Mouse (Mus musculus): Measurements from ENCODE around the gene Baiap2l1.

The Baiap2l1 gene

DNA sequence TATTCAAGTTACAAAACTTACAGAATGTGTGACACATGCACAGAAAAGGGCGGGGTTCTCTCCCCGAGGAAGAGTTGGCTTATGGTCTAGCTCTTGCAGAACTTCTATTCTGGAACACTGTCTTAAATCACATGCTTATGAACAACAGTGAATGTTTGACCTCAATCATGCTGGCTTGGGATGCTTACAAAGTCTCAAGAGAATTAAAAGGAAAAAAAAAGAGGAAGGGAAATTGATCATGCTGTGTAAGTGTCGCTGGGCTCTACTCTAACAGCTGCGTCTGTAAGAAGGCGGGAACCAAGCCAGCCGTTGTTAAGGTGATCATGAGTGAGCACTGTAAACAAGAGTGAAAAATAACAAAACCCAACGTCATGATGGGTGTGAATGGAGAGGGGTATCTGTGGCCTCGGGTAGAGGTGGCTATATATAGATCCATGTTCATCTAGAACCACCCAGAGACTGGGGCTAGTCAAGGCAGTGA is 74.3 kb downstream of the Baiap2l1 start:
- DNase-seq = no peak

DNA sequence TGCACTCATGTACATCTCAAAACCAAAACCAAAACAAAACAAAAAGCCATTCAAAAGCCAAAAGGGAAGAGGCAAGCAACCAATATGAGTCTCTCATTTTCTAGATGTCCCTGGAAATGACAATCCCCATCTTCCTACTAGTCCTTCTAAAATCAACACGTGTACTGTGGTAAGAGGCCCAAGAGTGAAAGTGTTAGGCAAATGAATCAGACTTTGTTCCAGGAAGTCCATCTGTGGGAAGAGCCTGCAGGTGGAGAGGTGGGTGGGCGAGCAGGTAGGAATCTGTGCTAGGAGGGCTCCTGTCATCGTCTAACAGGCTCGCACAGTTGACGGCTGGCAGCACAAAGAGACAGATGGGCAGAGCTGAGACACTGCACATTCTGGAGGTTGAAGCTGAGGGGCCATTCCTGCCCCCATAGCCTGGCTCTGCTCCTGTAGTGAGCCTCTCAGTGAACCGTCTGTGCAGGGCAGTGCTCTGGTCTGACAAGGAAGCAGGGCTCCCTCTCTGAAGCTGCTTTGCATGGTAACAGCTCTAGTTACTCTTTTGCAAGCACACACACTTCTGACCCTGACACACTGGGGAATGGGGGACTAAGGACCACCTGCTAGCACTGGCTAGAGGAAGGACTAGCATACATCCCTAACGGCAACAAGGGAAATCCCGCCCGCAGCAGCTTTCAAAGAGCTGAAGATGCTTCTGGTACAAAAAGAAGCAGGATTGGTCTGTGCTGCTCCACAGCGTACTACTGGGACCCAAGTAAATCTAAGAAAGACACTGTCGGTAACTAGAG is 75.2 kb downstream of the Baiap2l1 start:
- no peak for DNase-seq

DNA sequence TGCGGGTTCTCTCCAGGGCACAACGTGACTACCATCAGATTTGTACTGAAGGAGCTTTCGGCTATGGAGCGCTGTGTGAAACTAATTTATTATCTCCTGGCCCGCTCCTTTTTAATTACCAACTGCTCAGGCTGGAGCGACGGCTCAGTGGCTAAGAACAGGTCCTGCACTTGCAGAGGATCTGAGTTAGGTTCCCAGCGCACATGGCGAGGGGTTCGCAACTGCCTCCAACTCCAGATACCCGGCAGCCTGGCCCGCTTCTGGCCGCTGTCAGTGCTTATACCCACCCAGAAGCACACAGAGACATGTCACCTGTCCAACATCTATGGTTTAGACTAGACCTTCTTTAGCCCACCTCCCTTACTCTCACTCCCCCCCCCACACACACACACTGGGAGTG is 78.0 kb downstream of the Baiap2l1 start:
- no peak for DNase-seq

DNA sequence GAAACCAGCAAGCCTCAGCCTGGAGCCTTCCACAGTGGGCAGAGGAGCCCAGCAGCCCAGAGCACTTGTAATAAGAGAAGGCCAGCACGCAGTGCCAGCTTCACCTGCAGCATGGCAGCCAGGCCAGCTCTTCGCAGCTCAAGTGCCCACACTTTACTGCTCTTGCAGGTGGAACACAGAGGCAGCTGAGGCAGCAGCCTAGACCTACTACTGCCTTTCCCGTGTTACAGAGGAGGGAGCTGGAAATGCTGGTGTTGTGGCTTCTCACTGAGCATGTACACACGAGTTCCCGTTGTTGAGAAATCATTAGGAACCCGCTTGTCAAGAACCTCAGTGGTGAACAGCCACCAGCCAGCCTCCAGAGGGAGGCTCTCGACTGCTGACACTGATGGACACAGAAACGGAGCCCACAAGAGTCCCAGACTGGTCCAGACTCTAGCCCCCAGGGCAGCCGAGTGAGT is 78.8 kb downstream of the Baiap2l1 start:
- DNase-seq = no peak

DNA sequence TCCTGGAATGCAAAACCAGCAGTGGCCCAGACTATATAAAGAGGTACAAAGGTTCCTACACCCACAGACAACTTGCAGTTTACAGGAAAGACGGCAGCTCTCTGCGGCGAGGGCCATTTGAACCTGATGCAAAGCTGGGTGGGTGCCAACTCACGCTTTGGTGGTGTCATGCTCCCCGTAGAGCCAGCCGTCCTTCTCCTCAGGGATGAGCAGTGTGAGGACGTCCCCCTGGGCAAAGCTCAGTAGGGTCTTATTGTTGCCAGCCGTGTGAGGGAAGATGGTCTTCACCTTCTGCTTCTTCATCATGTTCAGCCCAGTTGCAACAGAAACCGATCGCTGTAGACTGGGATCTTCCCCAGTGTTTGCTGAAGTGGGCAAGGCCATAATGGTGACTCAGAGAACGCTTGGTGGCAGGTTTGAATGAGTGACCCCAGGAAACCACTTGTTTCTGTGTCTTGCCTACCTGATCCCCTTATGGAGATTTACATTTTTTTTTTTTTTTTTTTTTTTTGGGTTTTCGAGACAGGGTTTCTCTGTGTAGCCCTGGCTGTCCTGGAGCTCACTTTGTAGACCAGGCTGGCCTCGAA is 79.4 kb downstream of the Baiap2l1 start:
- no peak for DNase-seq

DNA sequence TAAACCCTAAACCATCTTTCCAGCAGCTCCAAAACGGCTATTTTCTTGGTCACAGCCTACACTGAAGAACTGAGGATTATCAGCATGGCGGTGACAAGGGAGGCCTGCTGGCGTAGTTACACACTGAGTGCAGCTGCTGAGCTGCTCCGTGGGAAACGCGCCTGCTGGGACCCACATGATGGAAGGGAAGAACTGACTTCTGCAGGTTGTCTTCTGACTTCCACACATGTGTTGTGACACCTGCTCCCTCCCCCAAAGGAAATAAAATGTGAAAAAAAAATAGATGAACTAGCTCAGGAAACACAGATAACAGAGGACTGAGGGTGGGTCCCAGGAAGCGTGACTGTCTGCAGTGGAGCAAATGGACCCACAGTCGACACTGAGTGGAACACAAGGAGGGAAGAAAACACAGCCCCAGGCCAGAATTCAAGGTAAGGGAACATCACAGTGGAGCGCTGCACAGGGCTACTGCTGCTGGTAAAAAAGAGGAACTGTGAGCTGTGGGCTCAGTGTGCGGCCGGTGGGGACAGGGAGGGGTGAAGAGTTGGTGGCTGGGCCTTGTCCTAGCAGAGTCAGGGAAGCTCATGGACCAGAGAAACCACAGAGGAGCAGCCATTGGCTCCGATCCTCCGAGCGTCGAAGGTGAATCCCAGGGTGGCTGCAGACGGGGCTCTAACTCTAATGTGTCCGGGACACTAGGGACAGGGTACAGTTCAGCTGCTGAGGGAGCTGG is 80.8 kb downstream of the Baiap2l1 start:
- no peak for DNase-seq

DNA sequence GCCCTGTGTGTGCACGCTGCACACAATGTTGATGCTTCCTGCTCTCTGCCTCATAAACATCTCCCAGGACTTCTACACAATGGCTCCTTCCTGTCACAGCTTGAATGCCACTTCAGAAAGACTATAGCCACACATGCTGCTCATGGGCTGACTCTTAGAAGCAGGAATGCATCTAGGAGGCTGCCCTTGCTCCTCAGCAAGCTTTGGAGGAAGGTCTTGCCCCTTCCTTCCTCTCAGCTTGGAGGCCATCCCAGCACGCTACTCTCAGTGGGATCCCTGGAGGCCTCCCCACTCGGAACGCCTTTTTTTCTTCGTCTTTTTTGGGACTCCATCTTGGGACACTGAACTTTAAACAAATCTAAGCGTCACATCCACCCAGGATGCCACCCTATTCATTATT is 83.0 kb downstream of the Baiap2l1 start:
- DNase-seq = no peak

DNA sequence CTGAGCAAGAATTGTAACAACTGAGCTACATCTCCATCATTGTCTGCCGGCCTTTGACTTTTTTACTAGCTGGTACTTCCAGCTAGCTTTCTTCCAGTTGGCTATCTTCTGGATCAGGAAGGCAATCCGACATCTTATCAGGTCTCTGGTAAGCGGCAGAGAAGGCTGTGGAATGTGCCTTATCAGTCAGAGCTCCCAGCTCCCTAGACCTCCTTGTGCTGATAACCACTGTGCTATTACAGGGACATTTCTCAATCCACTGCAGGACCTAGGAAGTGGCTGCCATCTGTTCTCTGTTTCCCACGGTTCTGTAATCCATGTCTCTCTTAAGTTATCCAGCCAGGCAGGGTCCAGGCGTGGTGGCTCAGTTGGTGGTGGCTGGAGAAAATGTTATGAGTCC is 86.1 kb downstream of the Baiap2l1 start:
- no peak for DNase-seq

DNA sequence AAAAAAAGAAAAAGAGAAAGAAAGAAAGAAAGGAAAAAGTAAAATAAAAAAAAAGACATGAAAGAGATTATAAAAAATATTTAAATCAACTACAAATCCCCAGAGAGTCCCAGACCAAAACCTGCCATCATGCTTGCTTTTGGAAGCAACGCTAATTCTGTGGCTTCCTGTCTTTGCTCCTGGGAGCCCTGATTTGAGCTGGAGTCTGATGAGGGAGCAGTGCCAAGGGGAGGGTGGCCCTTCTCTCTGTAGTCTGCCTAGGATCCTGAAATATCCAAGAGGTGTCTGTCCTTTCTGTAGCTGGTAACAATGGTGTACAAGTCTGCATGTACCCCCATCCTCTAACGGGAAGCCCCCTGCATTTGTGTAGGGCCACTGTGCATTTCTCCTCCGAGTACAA is 86.8 kb downstream of the Baiap2l1 start:
- DNase-seq = no peak

DNA sequence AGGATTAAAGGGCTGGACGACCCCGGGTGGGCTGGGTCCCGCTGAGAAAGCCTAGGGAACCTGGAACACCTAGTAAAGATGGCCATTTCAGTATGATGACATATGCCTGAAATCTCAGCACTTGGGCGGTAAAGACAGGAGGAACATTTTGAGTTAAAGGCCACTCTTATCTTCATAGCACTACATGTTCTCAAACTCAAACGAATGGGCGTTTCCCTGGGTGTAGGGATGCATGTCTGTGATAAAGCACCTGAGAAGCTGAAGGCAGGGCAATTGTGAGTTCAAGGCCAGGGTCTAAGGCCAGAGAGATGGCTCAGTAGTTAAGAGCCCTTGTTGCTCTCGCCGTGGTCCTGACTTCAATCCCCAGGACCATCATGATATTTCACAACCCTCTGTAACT is 87.5 kb downstream of the Baiap2l1 start:
- DNase-seq = no peak

DNA sequence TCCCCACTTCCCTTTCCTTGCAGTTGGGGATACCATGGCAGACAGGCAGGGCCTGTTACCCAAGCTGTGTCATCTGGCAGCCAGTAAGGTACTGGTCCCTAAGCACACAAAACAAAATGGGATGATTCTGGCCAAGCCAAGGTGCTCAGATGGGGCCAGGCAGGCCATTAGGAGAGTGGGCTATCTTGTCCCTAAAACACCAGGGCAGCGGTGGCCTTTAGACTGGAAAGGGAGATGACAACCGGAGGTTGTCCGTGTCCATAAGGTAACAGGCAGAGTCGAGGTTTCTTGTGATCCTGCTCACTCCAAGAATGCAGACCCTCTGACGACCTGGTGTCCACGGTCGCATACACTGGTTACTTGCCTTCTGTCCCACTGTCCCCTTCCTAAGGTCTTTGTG is 88.0 kb downstream of the Baiap2l1 start:
- DNase-seq = no peak

DNA sequence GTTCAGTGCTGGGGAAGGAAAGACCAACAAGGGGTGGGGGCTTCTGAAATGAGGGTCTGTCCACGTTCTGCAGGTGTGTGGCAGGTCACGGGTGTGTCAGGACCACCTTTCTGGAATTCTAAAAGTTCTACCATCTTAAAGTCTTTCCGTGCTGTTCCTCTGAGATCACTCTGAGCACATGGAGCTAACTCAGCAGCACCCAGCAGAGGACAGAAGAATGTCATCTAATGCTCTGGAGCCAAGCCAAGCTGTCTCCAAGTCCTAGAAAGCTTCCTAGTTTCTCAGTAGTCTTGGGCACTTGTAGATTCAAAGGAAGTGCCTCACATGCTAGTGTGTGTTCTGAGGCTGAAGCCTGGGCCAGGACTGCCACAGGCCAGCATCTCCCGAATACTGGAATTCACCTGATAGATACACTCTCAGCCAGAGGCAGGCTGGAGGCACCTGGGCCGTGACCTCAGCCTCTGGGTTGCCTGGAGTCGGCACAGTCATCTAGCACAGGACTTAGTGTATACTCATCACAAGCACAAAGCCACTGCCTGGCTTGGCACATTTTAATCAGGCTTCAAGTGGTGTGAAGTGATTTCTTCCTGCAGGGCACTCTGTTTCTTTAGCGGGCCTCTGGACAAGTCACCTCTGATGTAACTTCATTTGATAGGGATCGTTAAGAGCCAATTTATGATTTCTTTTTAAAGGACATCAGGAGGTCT is 90.2 kb downstream of the Baiap2l1 start:
- no peak for DNase-seq

DNA sequence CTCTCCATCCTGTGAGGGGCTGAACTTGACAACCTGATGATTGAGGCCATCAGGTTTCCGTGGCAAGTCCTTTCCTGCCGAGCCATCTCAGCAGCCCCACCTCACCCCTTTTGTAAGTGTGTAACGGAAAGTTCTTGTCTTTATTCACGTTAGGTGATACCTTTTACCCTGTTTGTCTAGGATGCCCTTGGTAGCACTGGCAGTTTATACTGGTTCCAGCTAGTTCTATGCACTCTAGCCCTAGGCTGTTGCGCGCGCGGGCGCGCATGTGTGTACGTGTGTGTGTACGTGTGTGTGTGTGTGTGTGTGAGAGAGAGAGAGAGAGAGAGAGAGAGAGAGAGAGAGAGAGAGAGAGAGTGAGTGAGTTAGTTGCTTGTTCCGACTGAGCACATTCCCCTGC is 94.4 kb downstream of the Baiap2l1 start:
- DNase-seq = no peak

DNA sequence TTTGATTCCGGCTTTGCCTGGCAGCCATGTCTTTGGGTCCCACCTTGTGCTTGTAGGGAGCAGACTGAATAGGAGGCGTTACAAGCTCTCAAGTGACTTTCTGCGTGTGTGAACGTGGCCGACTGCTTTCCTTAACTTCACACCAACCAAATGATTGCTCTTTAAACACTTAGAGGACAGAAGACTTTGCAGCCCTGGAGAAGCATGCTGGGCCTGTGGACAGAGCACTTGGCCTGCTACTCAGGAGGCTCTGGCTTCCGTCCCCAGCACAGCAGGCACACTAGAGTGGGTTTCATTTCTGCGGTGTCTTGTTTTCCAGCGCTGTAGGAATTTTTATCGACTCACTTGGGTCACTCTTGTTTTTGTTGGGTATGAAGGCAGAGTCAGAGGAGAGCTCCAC is 94.8 kb downstream of the Baiap2l1 start:
- no peak for DNase-seq

DNA sequence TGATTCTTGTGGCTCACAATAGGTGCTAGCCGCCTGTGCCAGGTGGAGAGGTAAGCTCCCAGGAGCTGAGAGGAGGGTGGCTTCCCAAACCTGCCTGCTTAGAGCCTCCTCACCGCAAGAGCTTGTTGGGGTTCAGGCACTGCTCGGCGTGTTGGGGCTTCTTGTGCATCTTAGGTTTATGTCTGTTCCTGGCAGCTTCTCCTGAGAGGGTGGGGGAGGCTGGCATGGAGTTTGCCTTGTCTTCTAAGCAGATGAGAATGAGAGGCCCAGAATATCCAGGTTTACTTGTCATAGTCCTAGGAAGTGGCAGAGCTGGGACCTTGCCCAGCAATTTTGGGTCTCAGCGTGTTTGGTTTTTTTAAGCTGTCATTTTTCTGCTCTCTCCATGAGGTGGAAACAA is 96.1 kb downstream of the Baiap2l1 start:
- no peak for DNase-seq

DNA sequence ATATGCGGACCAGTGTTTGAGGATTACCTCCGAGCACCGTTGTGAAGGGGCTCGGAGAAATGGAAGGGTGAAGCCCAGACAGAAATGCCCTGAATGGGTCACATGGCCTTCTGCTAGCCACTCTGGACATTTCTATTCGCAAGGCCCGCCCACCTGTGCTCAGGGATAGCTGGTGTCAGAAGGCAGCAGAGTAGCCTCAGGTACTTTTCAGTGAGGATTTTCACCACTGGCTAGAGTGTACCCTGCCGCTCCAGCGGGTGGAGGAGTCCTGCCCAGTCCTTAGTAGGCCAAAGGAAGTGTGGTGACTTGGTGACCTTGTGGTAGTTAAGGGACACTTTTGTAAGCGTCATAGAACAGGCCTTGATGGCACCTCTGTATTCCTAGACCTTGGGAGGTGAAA is 96.6 kb downstream of the Baiap2l1 start:
- no peak for DNase-seq

DNA sequence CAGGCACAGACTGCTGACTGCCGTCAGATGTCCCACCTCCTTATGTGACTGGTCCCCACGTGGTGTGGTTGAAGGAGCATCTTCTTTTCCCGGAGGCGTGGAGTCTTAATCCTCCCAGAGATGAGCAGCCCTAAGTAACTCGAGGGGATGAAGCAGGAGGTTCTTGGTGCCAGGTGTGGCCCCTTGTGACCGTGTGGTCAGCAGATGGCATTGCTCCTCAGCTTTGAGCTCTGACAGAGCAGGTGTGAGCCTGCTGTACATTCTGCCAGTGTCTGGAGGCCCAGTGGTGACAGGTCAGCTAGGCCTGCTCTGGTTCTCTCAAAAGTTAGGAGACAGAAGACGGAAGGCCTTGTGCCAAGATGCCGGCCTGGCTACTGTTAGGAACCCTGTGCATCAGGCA is 97.4 kb downstream of the Baiap2l1 start:
- DNase-seq = no peak

DNA sequence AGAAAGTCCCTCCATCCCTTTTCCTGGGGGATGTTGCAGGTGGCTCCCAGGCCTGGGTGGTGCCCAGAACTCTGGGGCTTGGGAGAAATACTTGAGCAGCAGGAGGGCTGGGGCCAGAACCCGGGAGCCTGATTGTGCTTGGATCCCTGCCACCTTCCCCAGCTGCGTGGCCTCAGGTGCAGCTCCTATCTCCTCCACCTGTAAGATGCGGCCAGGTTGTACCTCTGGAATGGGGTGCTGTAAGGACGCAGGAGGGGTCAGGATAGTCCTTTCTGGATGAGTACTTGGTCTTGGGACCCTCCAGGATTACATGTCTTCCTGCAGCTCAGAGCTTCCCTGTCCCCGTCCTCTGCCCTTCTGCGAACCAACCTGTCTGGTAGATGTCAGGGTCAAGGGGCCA is 98.7 kb downstream of the Baiap2l1 start:
- DNase-seq = no peak

DNA sequence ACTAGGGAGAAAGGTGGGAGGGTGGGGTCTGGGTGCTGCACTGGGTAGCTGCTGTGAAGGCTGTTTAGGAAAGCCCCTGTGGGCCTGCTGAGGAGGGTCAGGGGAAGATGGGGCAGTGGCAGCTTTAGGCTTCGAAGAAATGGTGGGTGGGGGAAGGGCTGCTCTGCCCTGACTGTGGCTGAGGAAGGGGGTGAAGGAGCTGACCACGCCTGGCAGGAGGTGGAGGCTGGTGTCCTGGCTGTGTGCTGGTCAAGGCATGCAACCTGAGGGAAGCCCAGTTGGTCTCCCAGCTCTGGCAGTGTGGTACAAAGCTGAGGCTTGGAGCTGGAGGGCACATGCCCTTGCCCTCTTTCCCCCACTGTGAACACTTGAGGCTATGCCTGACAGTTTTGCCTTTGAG is 99.2 kb downstream of the Baiap2l1 start:
- DNase-seq = peak; percentile 21

DNA sequence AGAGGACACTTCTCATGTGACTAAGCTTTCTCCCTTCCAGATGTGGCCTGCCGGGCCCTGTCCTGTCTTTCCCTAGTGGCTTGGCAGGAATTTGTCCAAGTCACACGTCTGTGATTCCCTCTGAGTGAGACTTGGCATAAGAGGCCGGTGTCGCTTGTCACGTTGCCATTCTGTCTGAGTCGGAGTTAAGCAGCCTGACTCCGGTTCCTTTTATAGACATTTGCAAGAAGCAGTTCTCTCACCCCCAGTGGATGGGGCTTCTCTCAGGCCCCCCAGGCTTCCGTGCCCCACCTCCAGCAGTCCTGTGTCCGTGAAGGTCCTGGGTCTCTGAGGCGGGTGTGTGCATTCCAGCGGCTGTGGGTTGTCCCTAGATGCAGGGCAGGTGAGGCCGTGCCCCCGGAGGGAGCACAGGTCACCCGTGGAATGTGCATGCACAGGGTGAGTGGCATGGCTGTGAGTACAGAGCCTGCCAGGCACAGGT is 99.7 kb downstream of the Baiap2l1 start:
- peak; percentile 41 for DNase-seq

DNA sequence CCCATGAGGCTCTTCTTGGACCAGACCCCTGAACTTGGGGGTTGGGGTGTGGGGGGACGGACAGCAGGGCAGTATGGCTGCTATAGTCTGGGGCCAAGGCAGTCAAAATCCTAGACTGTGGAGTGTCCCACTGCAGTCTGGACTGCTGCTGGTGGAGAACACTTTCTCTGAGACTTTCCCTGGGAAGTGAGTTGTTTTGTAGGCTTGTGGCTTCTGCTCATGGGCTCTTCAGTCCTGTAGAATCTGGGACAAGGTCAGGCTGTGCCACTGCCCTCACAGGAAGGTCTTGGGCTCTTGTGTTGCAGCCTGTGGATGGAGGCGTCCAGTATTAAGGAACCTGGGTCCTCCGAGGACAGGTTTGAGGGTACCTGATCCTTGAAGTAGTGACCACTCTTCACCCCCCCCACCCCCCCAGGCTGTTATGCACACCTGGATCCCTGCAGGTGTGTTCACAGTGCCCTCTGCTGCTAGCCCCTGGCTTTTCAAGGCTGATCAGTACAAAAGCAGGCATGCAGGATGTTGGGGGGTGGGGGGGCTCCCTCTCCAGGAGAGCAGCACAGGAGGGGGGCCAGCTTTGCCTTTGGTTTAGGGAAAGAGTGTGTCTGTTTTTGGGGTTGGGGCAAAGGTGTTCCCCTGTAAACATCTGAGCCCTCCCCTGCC is 100.3 kb downstream of the Baiap2l1 start:
- DNase-seq = peak; percentile 21

DNA sequence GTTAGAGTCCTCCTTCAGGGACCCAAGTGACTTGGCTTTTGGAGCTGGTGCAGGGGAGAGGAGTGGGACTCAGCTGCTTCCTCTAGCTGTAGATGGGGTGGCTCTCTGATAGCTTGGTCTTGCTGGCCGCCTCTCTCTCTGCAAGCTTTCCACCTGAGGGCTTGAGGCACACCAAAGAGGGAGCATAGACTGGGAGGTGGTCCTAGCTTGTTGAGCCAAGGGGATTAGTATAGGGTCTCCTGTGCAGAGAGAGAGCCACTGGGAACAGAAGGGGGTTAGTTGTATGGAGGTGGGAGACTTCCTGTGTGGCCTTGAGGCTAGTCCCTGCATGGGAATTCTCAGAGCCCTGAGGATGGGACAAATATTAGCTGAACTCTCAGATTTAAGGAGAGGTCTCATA is 101.0 kb downstream of the Baiap2l1 start:
- no peak for DNase-seq

DNA sequence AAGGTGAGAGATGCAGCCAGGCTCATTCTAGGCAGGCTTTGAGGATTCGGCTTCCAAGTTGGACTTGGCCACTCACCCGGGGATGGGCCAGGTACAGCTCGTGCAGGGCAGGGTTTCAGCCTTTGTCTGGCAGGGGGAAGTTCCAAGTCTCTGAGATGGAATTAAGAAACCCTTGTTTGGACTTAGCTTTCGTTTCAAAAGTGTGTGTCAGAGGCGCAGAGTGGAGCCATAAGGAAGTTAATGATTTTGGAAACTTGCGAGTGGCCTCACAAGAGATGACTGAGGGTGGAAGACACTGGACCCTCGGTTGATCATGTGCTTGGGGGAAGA is 101.4 kb downstream of the Baiap2l1 start:
- DNase-seq = no peak
